Mouse (Mus musculus) midbrain, postnatal 0 days (tissue): ENCODE measurements at regions not wholly inside any gene's neighbourhood (a gene's known extent, or its start where the extent isn't known, plus 50 kb on each side); places are given as distances from the start of the nearest gene placed in this dataset.

Source experiments
- ATAC-seq: fragments of 200-750 bp; cut with Nextera tagmentation; 2 replicates; pipeline ENCODE4 v1.8.0; 2017; ENCODE audit warnings: moderate number of reproducible peaks, mild to moderate bottlenecking, moderate TSS enrichment, moderate library complexity; ENCODE audit not compliant: low FRiP score
- DNase-seq: peaks from one replicate; pipeline ENCODE4 v3.0.0-alpha.2; 2015; ENCODE audit warnings: low spot score
- H3K27ac ChIP-seq: fragments of 300-500 bp; sonication (generic); 2 replicates; pipeline ENCODE4 v1.5.1; 2014; ENCODE audit warnings: low read depth, mild to moderate bottlenecking, low read length, mixed read lengths
- H3K27me3 ChIP-seq: fragments of 300-500 bp; sonication (generic); 2 replicates; pipeline ENCODE4 v1.6.1; 2014; ENCODE audit warnings: low read length, control low read depth, mixed read lengths; ENCODE audit not compliant: insufficient read depth
- H3K36me3 ChIP-seq: fragments of 300-500 bp; sonication (generic); 2 replicates; pipeline ENCODE4 v1.6.1; 2014; ENCODE audit warnings: low read length, control low read depth, mixed read lengths; ENCODE audit not compliant: insufficient read depth
- H3K4me1 ChIP-seq: fragments of 300-500 bp; sonication (generic); 2 replicates; pipeline ENCODE4 v1.6.1; 2014; ENCODE audit warnings: mild to moderate bottlenecking, control low read depth, antibody characterized with exemption, low read length, mixed read lengths; ENCODE audit not compliant: insufficient read depth
- H3K4me2 ChIP-seq: fragments of 300-500 bp; sonication (generic); 2 replicates; pipeline ENCODE4 v1.6.1; 2014; ENCODE audit warnings: low read depth, mild to moderate bottlenecking, low read length, mixed read lengths; ENCODE audit not compliant: poor library complexity, severe bottlenecking
- H3K4me3 ChIP-seq: fragments of 300-500 bp; sonication (generic); 2 replicates; pipeline ENCODE4 v1.5.1; 2014; ENCODE audit warnings: low read depth, mild to moderate bottlenecking, low read length, moderate library complexity
- H3K9ac ChIP-seq: fragments of 300-500 bp; sonication (generic); replicated peaks from 2 replicates; pipeline ENCODE4 v1.6.1; 2014; ENCODE audit warnings: mild to moderate bottlenecking, low read length, moderate library complexity, mixed read lengths; ENCODE audit not compliant: poor library complexity, severe bottlenecking
- H3K9me3 ChIP-seq: fragments of 300-500 bp; sonication (generic); 2 replicates; pipeline ENCODE4 v1.6.1; 2016; ENCODE audit warnings: low read length, control low read depth
- CTCF ChIP-seq: IDR thresholded peaks from 2 replicates; pipeline ENCODE4 v1.5.1; 2016; ENCODE audit warnings: antibody characterized with exemption, mild to moderate bottlenecking
- WGBS: fragments of 180-500 bp; shearing (Covaris S2); extraction: QIAGEN DNeasy Blood & Tissue Kit; methylation state at CpG from one replicate; pipeline ENCODE4 v1.1.7; 2014; 5-methylcytosine and 5-hydroxymethylcytosine counted together

GRCm38 (mm10) chr3:40159591-40160145, 371.4 kb upstream of the Intu start:
- Histone ChIP-seq H3K9ac (no peak overlapping the region), H3K4me2 (no peak overlapping the region), H3K4me3 (no peak overlapping the region), H3K36me3 (no peaks in the 10 kb centered on the region), H3K27me3 (no peaks in the 10 kb centered on the region), H3K4me1 (no peaks in the 10 kb centered on the region), H3K9me3 (no peaks in the 10 kb centered on the region), H3K27ac (no peak overlapping the region)
- TF ChIP-seq CTCF = no peak
- 58% methylated on average over 9 of the region's 9 CpGs for WGBS
- DNase-seq = peak; percentile 2
- no peak for ATAC-seq

- H3K4me1 ChIP-seq = no peaks in the 10 kb centered on the region
- no peak for DNase-seq
- no peaks in the 10 kb centered on the region for H3K9me3 ChIP-seq
- no peaks in the 10 kb centered on the region for H3K36me3 ChIP-seq
- 82% methylated on average over 1 of the region's 1 CpGs for WGBS
- no peak overlapping the region for H3K4me2 ChIP-seq
- H3K4me3 ChIP-seq = no peak overlapping the region
- H3K9ac ChIP-seq = no peak overlapping the region
- H3K27me3 ChIP-seq = no peaks in the 10 kb centered on the region
- TF ChIP-seq CTCF = no peak
- H3K27ac ChIP-seq = no peak overlapping the region
- no peak for ATAC-seq
These were observed 366.9 kb upstream of the Intu start for GRCm38 (mm10) chr3:40164181-40164580.

GRCm38 (mm10) chr3:40167970-40168626, 363.0 kb upstream of the Intu start:
- H3K9me3 ChIP-seq = no peaks in the 10 kb centered on the region
- 61% methylated on average over 12 of the region's 12 CpGs for WGBS
- DNase-seq = peak; percentile 12
- H3K4me3 ChIP-seq = no peak overlapping the region
- no peak for ATAC-seq
- peak; percentile 57 for TF ChIP-seq CTCF
- no peaks in the 10 kb centered on the region for H3K27me3 ChIP-seq
- no peaks in the 10 kb centered on the region for H3K4me1 ChIP-seq
- no peak overlapping the region for H3K9ac ChIP-seq
- no peaks in the 10 kb centered on the region for H3K36me3 ChIP-seq
- no peak overlapping the region for H3K4me2 ChIP-seq
- H3K27ac ChIP-seq = no peak overlapping the region

DNA sequence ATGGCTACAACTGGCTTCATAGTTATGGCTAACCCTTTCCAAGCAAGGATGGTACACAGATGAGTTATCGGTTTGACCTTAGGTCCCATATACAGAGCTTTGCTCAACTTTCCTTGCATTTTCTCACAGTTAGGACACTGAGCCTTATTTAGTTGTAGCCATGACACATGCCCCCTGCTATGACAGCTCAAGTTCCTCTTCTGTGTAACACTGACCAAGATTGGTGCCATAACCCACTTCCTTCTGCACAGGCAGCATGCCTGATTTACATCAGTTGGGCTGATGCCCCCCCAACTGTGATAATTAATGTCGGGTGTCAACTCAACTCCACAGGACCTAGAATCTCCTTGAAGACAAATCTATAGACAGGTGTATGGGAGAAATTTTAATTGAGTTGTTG, 361.5 kb upstream of the Intu start:
- no peaks in the 10 kb centered on the region for H3K9me3 ChIP-seq
- no peaks in the 10 kb centered on the region for H3K27me3 ChIP-seq
- TF ChIP-seq CTCF = no peak
- H3K9ac ChIP-seq = no peak overlapping the region
- DNase-seq (no peak), ATAC-seq (no peak)
- WGBS = 96% methylated on average over 2 of the region's 2 CpGs
- no peak overlapping the region for H3K4me2 ChIP-seq
- no peaks in the 10 kb centered on the region for H3K36me3 ChIP-seq
- no peaks in the 10 kb centered on the region for H3K4me1 ChIP-seq
- no peak overlapping the region for H3K27ac ChIP-seq
- H3K4me3 ChIP-seq = no peak overlapping the region

- Histone ChIP-seq H3K9ac (no peak overlapping the region), H3K27ac (no peak overlapping the region), H3K36me3 (no peaks in the 10 kb centered on the region), H3K4me2 (no peak overlapping the region), H3K4me3 (no peak overlapping the region), H3K27me3 (no peaks in the 10 kb centered on the region), H3K9me3 (no peaks in the 10 kb centered on the region), H3K4me1 (no peaks in the 10 kb centered on the region)
- TF ChIP-seq CTCF = no peak
- no peak for DNase-seq
- WGBS = 74% methylated on average over 3 of the region's 3 CpGs
- no peak for ATAC-seq
These were observed 351.3 kb upstream of the Intu start for GRCm38 (mm10) chr3:40179726-40180317.

DNA sequence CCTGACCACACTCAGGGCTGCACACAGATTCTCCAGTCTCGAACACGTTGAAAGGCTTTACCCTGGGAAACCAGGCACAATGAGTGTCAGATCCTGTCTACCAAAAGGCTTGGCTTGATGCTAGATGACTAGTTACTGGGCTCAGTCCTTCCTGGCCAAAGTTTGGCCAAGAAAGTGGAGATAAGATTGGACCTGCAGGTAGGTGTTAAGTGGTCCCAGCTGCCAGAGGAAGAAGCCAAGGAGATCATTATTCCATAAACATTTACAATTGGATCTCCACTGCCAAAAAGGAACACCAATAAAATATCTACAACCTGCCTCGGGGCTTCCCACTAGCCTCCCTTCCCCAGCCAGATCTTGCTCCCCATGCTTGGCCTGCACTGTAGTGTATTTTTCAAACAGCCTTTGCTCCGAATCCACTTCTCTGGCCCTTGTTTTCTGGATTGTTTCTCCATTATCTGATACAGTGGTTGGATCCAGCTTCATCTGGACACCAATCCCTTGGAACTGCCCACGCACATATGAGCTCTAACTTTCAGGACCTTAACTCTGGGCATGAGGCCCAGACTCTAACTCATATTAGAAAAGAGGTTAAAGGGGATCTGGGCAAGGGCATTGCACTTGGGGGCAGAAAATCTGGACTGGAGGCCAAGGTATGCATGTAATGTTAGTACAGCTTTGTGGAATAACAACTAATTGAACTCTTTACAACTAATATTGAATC, 345.3 kb upstream of the Intu start:
- H3K27me3 ChIP-seq = no peaks in the 10 kb centered on the region
- no peak for TF ChIP-seq CTCF
- H3K9me3 ChIP-seq = no peaks in the 10 kb centered on the region
- no peak overlapping the region for H3K4me2 ChIP-seq
- no peak for ATAC-seq
- H3K4me1 ChIP-seq = no peaks in the 10 kb centered on the region
- no peak overlapping the region for H3K4me3 ChIP-seq
- H3K9ac ChIP-seq = no peak overlapping the region
- DNase-seq = no peak
- H3K36me3 ChIP-seq = no peaks in the 10 kb centered on the region
- no peak overlapping the region for H3K27ac ChIP-seq
- WGBS = 88% methylated on average over 5 of the region's 5 CpGs
